Mouse (Mus musculus) ZHBTc4 (cell line): ENCODE results near the gene Bbs9.
A peak's percentile ranks its signal among the peaks of the same experiment; 100 is the strongest.

ENCODE experiments used
- DNase-seq: peaks from one replicate; pipeline ENCODE4 v3.0.0-alpha.2; 2011; ENCODE audit warnings: low read depth, low spot score

The Bbs9 gene

DNA sequence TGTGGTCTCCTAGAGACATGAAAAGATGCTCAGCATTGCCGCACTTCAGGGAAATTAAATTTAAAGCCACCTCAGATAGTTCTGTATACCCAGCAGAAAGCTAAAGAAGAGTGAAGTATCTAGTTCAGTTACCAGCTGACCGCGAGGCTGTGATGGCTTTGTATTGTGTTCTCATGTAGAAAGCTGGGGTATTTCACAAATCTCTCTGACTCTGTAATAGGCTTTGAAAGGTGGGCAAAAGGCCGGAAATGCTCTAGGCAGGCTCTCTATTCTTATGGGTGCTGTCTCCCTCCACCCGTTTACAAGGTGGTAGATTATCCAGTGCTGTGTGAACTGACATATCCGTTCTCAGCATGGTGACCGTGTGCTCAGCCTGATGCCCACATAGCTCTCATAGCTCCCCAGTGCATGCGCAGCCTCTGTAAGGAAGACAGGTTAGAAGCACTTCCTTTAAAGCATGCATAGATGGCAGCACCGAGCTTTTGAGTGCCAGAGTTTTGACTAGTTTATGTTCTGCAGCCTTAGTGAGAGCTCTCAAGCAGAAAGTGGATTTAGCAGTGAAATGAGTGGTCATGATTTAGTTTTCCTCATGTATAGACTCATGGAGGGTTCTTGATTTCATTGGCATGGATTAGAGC is 57.4 kb downstream of the Bbs9 start:
- DNase-seq: peak; percentile 59

DNA sequence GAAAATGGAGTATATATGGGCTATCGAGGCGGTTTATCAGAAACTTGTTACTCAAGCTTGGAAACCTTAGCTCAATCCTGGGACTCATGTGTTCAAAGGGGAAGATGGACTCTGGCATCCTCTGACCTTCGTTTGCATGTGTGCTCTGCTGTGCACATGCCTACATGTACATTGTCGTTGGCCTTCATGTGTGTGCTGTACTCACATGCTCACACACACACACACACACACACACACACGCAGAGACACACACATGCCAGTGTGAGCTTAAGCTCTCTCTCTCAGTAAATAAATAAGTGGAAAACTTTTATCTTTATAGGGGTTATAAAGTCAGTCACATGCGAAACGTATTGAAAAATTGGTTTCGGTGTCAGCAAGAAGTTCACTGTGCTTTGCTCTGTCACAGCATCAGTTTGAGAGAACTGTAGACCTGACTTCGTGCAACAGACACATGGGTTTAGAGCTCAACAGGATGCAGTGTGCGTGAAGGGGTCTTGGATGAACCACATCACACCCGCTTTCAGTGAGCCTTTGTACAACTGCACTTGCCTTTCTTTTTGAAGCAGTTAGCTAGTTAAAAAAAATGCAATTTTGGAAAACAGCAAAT is 62.4 kb downstream of the Bbs9 start:
- DNase-seq: no peak

DNA sequence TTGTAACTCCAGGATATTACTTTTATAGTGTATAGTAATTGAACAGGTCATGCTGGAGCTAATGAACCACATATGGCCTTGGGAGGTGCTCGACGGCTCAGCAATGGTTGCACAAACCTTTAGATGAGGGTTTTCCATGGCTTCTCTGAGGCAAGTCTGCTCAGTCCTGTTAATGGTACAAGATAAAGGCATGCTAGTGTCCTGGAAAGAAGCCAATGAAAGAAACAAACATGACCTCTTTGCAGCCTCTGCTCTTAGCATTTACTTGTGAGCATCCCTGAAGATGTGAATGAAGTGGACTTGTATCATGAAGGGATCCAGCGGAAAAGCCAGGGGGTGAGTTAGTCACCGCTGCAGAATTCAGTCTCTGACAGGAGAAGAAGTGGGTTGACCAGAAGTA is 64.0 kb downstream of the Bbs9 start:
- no peak for DNase-seq

GRCm38 (mm10) chr9:22541130-22541529 is 65.6 kb downstream of the Bbs9 start:
- DNase-seq: no peak

DNA sequence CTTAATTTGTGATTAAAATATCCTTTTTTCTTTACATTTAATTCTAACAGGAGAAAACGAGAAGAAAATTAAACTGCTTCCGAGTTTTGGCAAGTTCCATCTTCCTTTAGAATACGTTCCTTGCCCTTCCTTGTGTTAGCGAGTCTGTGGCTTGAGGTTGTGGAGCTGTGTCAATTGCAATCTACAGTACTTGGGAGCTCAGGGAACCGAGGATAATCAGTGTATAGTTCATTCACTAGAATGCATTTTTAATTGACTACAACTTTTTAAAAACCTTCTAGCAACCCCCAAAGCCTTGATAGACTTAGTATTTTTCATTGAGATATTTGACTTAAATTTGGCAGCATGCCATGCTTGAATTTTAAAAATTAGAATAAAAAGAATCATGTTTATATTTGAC is 68.0 kb downstream of the Bbs9 start:
- no peak for DNase-seq

DNA sequence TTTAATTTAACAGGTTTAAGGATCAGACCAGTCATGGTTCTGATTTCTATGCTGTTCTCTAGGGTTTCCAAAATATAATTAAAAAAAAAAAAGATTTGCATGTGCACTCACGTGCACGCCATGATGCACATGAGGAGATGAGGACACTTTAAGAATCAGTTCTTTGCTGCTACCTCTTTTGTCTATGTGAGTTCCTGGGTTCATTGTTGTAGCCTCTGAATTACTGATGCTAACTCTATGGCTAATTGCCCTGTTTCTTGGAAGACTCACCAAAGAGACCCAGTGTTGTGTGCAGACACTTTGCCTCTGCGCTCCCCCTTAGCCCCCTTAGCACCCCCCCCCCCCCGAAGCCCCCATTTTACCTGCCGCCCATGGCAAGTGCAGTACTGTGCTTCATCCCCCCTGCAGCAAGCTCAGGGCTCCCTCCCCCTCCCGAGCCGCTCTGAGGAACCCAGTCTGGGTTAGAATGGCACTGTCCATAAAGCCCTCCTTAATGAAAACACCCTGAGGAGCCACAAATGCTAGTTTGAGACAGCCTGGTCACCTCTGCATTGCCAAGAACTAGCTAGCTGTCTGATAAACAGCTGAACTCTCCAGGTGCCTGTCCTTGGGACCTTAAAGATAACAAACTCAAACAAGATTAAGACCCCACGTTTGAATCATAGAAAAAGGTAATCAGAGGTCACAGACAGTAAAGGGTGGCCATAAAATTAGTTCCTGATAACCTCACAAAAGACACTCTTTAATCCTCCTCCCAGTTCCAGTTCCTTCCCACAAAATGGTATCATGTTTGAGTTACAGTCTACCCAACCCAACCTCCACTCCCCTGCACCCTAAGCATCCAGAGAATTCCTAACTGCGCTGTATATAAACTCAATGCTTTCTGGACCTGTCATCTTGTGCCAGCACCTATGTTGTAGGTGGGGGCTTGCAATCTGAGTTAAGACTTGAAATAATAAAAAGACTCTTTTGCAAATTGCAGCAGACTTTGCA is 69.1 kb downstream of the Bbs9 start:
- DNase-seq: no peak

DNA sequence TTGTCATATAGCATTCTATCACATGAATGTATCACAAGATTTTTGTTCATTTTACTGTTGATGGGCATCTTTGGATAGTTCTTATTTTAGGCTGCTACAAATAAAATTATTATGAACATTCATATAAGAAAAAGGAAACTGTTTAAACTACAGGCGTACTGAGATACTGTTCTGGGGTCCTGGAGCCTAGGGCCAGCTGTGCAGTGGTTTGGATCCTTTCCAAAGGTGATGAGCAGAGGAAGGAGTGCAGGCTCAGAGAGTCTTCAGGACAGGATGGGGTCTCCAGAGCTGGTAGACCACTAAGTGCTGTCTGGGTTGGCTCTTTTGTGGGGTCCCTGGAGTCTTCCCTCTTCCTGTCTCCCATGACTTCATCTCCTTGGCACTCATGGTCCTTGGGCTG is 75.8 kb downstream of the Bbs9 start:
- no peak for DNase-seq

DNA sequence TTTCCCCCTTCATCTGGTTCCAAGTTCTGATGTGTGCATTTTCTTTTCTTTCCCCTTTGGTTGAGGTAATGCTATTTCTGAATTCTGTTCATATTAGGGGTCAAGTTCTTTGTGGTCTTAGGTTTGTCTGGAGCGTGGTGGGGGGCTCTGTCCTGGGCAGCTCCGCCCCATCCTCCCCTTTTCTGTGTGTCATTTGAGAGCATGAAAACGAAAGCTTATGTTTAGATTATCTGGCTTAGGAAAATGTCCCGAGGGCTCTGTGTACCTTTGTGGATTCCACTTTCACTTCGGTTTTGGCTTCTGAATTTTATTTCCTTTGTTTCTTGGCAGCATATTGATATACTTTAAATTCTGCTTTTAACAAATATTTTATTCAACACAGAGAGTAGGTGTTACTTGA is 80.6 kb downstream of the Bbs9 start:
- no peak for DNase-seq

GRCm38 (mm10) chr9:22557467-22557866 is 82.0 kb downstream of the Bbs9 start:
- peak; percentile 86 for DNase-seq

DNA sequence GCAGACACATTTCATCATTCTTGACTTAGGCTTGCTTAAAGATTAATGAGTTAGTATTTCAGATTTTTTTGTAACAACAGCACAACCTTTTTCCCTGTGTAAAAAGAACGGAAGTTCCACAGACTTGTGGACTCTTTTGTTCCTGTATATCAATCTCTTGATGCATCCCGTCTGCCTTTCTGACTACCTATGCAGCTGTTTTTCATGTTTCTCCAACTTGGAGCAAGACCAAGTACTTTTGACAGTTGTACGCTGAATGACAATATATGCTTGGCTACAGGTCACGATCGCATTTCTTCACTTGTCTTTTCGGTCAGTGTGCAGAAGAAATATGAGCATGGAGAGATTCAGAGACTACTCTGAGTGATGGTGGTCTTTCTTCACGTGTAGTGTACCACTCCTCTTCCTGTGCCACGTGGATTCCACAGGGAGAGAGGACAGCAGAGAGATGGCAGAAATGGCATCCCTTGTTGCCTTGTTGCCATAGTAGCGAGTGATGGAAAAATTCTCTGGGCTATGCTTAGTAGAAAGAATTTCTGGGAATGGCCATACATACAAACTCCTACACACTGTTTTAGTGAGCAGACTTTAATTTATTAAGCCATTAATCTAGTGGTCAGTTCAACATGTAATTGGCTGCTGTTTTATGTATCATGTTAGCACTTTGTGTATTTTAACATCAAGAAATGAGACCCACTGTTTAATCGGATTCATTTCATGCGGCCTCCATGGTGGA is 88.3 kb downstream of the Bbs9 start:
- DNase-seq: no peak

DNA sequence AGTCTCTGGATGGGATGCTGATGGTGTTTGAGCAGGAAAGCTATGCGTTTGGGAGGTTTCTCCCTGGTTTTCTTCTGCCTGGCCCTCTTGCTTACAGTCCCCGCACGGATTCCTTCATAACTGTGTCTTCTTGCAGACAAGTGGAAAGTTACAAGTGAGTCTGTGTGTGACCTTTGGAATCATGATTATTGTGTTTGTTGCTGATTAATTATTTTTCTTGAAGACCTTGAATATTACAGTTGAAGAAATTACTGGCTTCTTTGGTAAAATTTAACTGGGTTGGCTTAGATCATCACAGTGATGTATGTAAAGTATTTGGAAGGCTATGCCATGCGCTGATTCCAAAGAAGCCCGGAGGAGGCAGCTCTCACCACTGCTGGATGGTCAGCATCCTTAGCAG is 92.2 kb downstream of the Bbs9 start:
- no peak for DNase-seq

- DNase-seq: no peak
These were observed 101.1 kb downstream of the Bbs9 start for GRCm38 (mm10) chr9:22576426-22577139.

DNA sequence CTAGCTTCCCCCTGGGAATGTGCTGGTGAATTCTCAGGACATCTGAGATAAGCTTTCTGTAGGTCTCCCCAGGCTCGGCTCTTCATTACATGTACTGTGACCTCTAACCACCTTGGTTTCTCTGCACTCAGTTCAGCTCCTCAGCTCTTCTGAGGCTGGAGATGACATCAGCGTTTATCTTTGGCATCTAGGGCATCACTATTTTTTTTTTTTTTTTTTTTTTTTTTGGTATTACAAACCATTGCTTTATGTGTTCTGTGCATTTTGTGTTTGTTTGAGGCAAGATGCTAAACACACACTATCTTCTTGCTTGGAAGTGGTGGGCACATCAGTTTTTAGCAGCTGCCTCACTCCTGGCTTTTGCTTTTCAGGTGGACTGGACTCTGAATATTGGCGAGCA is 102.8 kb downstream of the Bbs9 start:
- DNase-seq: no peak

DNA sequence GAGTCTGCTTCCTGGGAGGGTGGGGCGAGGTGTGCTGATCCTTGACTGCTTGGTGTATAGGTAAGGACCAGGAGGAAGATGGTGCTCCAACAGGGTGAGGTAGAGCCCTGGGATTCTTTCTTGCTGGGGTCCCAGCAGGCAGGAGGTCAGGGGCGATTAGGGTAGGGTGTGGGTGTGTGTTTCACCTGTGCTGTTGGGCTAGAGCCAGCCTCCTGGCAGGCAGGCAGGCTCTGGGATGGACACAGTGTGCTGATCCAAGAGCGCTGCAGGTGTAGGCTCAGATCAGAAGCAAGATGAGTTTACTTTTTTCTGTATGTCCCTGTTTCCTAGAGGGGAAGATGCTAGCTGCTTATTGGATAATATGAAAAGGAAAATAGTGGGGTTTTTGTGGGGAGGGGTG is 108.7 kb downstream of the Bbs9 start:
- no peak for DNase-seq

- no peak for DNase-seq
These were observed 117.5 kb downstream of the Bbs9 start for GRCm38 (mm10) chr9:22593032-22593431.

DNA sequence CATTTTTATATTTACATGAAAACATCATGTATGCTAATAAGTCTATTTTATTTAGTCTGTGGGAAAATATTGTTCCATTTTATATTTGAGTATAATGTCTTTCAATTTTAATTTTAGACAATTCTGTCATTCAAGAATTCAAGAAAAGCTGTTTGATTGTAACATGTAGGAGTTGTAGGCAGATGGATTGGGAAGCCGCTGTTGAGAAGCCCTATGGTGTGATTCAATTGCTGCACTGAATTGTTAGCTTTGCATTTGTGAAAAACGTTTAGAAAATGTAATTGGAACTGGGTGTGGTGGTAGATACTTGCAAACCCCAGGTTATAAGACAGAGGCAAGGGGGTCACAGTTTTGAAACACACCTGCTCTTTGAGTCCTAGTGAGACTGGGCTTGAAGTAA is 121.1 kb downstream of the Bbs9 start:
- DNase-seq: no peak

- no peak for DNase-seq
These were observed 137.8 kb downstream of the Bbs9 start for GRCm38 (mm10) chr9:22613271-22613824.

- no peak for DNase-seq
These were observed 143.7 kb downstream of the Bbs9 start for GRCm38 (mm10) chr9:22619245-22619644.

DNA sequence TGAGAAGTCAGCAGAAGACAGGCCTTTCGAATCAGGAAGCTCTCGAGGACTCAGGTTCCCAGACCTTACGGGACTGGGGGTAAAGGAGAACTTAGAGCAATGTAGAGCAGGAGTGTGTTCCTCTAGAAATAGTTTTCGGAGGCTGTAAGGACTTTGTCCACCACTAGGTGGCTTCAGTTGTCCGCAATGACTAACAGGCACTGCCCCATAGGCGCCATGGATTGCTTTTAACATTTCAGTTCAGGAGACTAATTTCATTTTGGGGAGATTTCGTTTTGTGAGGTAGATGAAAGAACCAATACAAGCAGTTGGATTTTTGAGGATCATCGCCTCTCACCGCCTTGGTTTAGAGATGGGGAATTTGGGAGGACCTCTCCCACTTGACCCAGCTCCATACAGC is 149.5 kb downstream of the Bbs9 start:
- peak; percentile 60 for DNase-seq

- DNase-seq: no peak
These were observed 150.5 kb downstream of the Bbs9 start for GRCm38 (mm10) chr9:22626014-22626413.

DNA sequence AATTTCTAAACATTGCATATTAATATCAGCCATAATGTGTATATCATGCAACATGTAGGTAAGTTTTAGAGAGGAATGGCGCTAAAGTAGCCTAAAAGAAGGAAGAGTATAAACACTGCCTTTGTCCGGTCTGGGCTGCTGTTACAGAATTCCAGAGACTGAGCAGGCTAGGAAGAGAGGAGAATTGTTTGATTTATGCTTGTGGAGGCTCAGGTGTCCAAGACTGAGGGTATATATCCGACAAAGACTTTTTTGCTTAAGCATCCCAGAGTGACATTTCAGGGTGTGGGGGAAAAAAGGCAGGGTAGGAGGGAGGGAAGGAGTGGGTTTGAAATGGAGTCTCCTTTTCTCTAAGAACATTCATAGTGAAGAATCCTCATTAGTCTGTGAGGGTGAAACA is 152.4 kb downstream of the Bbs9 start:
- no peak for DNase-seq
